Mouse (Mus musculus) cerebellum, adult 2 months (tissue): ENCODE data around the gene Klhl7. TPM values are rescaled to one million over a fixed set of nuclear protein-coding genes. Genes with fewer than 3 reads are reported as not detected.

Experiments
- DNase-seq, 2 experiments: peaks; one replicate each; pipeline ENCODE4 v3.0.0; 2021
- H3K27ac ChIP-seq: fragments of 200-500 bp; 2 replicates; pipeline ENCODE4 v1.5.1; 2012; ENCODE audit warnings: low read length, control low read depth, inconsistent platforms; ENCODE audit not compliant: insufficient read depth
- H3K27me3 ChIP-seq: fragments of 200-500 bp; 2 replicates; pipeline ENCODE4 v1.6.1; 2012; ENCODE audit warnings: inconsistent platforms, mild to moderate bottlenecking, low read length, moderate library complexity; ENCODE audit not compliant: control insufficient read depth, insufficient read depth
- H3K4me1 ChIP-seq: fragments of 200-500 bp; 2 replicates; pipeline ENCODE4 v1.6.1; 2011; ENCODE audit warnings: low read length; ENCODE audit not compliant: control insufficient read depth, insufficient read depth
- H3K4me3 ChIP-seq: fragments of 200-500 bp; replicated peaks from 2 replicates; pipeline ENCODE3; 2011; ENCODE audit warnings: mild to moderate bottlenecking, low read depth, low read length, control low read depth; ENCODE audit not compliant: insufficient read depth
- CTCF ChIP-seq: fragments of 200-500 bp; IDR thresholded peaks from 2 replicates; pipeline ENCODE4 v1.5.1; 2011; ENCODE audit warnings: low read depth, mild to moderate bottlenecking, control low read depth, low read length, moderate library complexity, borderline replicate concordance; ENCODE audit not compliant: insufficient read depth
- POLR2A ChIP-seq: fragments of 200-500 bp; IDR thresholded peaks from 2 replicates; pipeline ENCODE4 v1.6.1; 2011; ENCODE audit warnings: low read length, control low read depth, borderline replicate concordance; ENCODE audit not compliant: insufficient read depth
- WGBS: fragments of 180-500 bp; shearing (Covaris S2); methylation state at CpG from one replicate; pipeline ENCODE4 v1.1.7; 2018; 5-methylcytosine and 5-hydroxymethylcytosine counted together
- polyA plus RNA-seq: library from polyadenylated mRNA; depleted of rRNA; stranded (reverse); fragments of >200 nt; gene quantifications from 2 replicates; pipeline ENCODE4 v1.2.3, GENCODE M21; 2012; rRNA removed

The Klhl7 gene
- polyA plus RNA-seq, 1 experiment: 49.8 TPM

- no peak for TF ChIP-seq POLR2A
- TF ChIP-seq CTCF: no peak
- no peak for DNase-seq
- Histone ChIP-seq H3K4me1 (no peaks in the 10 kb centered on the region), H3K27ac (no peak overlapping the region), H3K27me3 (no peaks in the 10 kb centered on the region), H3K4me3 (no peak overlapping the region)
- WGBS: 63% methylated on average over 4 of the region's 4 CpGs
Observed at GRCm38 (mm10) chr5:24188476-24188875, 88.1 kb downstream of the Klhl7 start.

GRCm38 (mm10) chr5:24191821-24192220, 91.4 kb downstream of the Klhl7 start:
- DNase-seq: no peak
- TF ChIP-seq POLR2A (no peak), CTCF (no peak)
- Histone ChIP-seq H3K4me3 (no peak overlapping the region), H3K27me3 (no peaks in the 10 kb centered on the region), H3K4me1 (no peaks in the 10 kb centered on the region), H3K27ac (no peak overlapping the region)
- WGBS: 85% methylated on average over 2 of the region's 2 CpGs

GRCm38 (mm10) chr5:24201006-24201405, 100.6 kb downstream of the Klhl7 start:
- Histone ChIP-seq H3K27me3 (no peaks in the 10 kb centered on the region), H3K4me3 (no peak overlapping the region), H3K4me1 (no peaks in the 10 kb centered on the region), H3K27ac (no peak overlapping the region)
- DNase-seq: no peak
- 74% methylated on average over 4 of the region's 4 CpGs for WGBS
- TF ChIP-seq POLR2A (no peak), CTCF (no peak)

- no peak overlapping the region for H3K27ac ChIP-seq
- no peaks in the 10 kb centered on the region for H3K4me1 ChIP-seq
- H3K4me3 ChIP-seq: no peak overlapping the region
- no peaks in the 10 kb centered on the region for H3K27me3 ChIP-seq
- no peak for DNase-seq
- no peak for TF ChIP-seq POLR2A
- TF ChIP-seq CTCF: no peak
- WGBS: 57% methylated on average over 5 of the region's 5 CpGs
Observed at GRCm38 (mm10) chr5:24202492-24202891, 102.1 kb downstream of the Klhl7 start.

GRCm38 (mm10) chr5:24203266-24203665, 102.9 kb downstream of the Klhl7 start:
- H3K4me3 ChIP-seq: no peak overlapping the region
- WGBS: 81% methylated on average over 5 of the region's 5 CpGs
- no peak for TF ChIP-seq POLR2A
- H3K27me3 ChIP-seq: no peaks in the 10 kb centered on the region
- H3K27ac ChIP-seq: no peak overlapping the region
- no peak for DNase-seq
- no peaks in the 10 kb centered on the region for H3K4me1 ChIP-seq

GRCm38 (mm10) chr5:24207965-24208364, 107.6 kb downstream of the Klhl7 start:
- 84% methylated on average over 10 of the region's 10 CpGs for WGBS
- no peaks in the 10 kb centered on the region for H3K27me3 ChIP-seq
- TF ChIP-seq CTCF (no peak), POLR2A (no peak)
- no peaks in the 10 kb centered on the region for H3K4me1 ChIP-seq
- H3K4me3 ChIP-seq: no peak overlapping the region
- no peak overlapping the region for H3K27ac ChIP-seq
- DNase-seq: no peak

- Histone ChIP-seq H3K4me3 (no peak overlapping the region), H3K27ac (no peak overlapping the region), H3K4me1 (no peaks in the 10 kb centered on the region), H3K27me3 (no peaks in the 10 kb centered on the region)
- WGBS: 94% methylated on average over 5 of the region's 5 CpGs
- no peak for DNase-seq
- TF ChIP-seq POLR2A (no peak), CTCF (no peak)
Observed at GRCm38 (mm10) chr5:24208505-24208904, 108.1 kb downstream of the Klhl7 start.

Other genes with a start within 250 kb of the Klhl7 start
- 5.2 and 5.6 TPM in 2 replicates for gene Fam126a, start 69.9 kb upstream of the Klhl7 start, polyA plus RNA-seq
- gene Nupl2, start 64.4 kb downstream of the Klhl7 start, polyA plus RNA-seq: 9.8 and 10.9 TPM in 2 replicates